Comparison of ENCODE assay signal across 17 mouse cellular contexts in genomic region chr12:100498006-100498405, GRCm38 (mm10). TPM values are rescaled to one million over a fixed set of nuclear protein-coding genes. Genes with fewer than 3 reads are reported as not detected.
A peak's percentile ranks its signal among the peaks of the same experiment; 100 is the strongest.
DNase-seq lines count a peak whose midpoint lies in the region; ATAC-seq and TF ChIP-seq lines count a peak whose summit lies in the region.
"Had no signal": no experiment of that assay in that cellular context is flagged by ENCODE, and none has a peak within 500 bp of the region (broad histone marks: within the 10 kb centered on the region; RNA-seq: fewer than 3 reads in every experiment).

No protein-coding gene starts in this region.

- no peak for TF ChIP-seq CTCF in cerebellum, adult 2 months (IDR thresholded peaks at IDR 0.05; ENCODE audit: borderline replicate concordance, insufficient read depth, low read depth, low read length)

- no peak overlapping the region for H3K4me2 ChIP-seq in midbrain, embryonic 11.5 days
- H3K4me2 ChIP-seq: embryonic facial prominence, embryonic 13.5 days; forebrain, embryonic 12.5 days; heart, embryonic 13.5 days; hindbrain, embryonic 15.5 days had no signal

- no peaks in the 10 kb centered on the region for H3K9me3 ChIP-seq in midbrain, embryonic 11.5 days (ENCODE audit: control insufficient read depth, low read length)
- H3K9me3 ChIP-seq: embryonic facial prominence, embryonic 13.5 days; forebrain, embryonic 12.5 days; heart, embryonic 13.5 days; hindbrain, embryonic 15.5 days had no signal

- no peak for ATAC-seq in midbrain, embryonic 11.5 days (ENCODE audit: low FRiP score)
- ATAC-seq: forebrain, postnatal 0 days; intestine, embryonic 16.5 days had no signal

- H3K4me3 ChIP-seq in cerebellum, adult 2 months (replicated peaks; ENCODE audit: insufficient read depth, low read depth, low read length), result no peak overlapping the region
- no peak overlapping the region for H3K4me3 ChIP-seq in midbrain, embryonic 11.5 days (ENCODE audit: low read depth, low read length)
- H3K4me3 ChIP-seq: embryonic facial prominence, embryonic 13.5 days; forebrain, embryonic 12.5 days; heart, embryonic 13.5 days; hindbrain, embryonic 15.5 days had no signal

- 13% methylated on average over 5 of the region's 5 CpGs for WGBS in cerebellum, adult 2 months
- WGBS in midbrain, embryonic 11.5 days, result 95% methylated on average over 5 of the region's 5 CpGs

- peaks cover 12% of the 10 kb centered on the region for H3K36me3 ChIP-seq in midbrain, embryonic 11.5 days (ENCODE audit: control insufficient read depth, insufficient read depth, low read length)

- no peak for TF ChIP-seq POLR2A in cerebellum, adult 2 months (IDR thresholded peaks at IDR 0.05; ENCODE audit: borderline replicate concordance, insufficient read depth, low read length)

- no peaks in the 10 kb centered on the region for H3K27me3 ChIP-seq in cerebellum, adult 2 months (ENCODE audit: control insufficient read depth, insufficient read depth, low read length)
- H3K27me3 ChIP-seq in midbrain, embryonic 11.5 days (ENCODE audit: control insufficient read depth, insufficient read depth, low read length), result no peaks in the 10 kb centered on the region
- H3K27me3 ChIP-seq: embryonic facial prominence, embryonic 13.5 days; forebrain, embryonic 12.5 days; heart, embryonic 13.5 days; hindbrain, embryonic 15.5 days had no signal

- no peak overlapping the region for H3K27ac ChIP-seq in cerebellum, adult 2 months (ENCODE audit: insufficient read depth, low read length)
- no peak overlapping the region for H3K27ac ChIP-seq in midbrain, embryonic 11.5 days (ENCODE audit: low read depth, low read length)
- H3K27ac ChIP-seq: embryonic facial prominence, embryonic 13.5 days; forebrain, embryonic 12.5 days; heart, embryonic 13.5 days; hindbrain, embryonic 15.5 days had no signal

- DNase-seq in cerebellum, adult 11-12 months, result peak; percentile 33
- no peak for DNase-seq in cerebellum, adult 11 months
- peak; percentile 57 to 58 for DNase-seq in cerebellum, adult 2 months
- DNase-seq in cerebellum, postnatal 10 days, result peak; percentile 53 to 71
- DNase-seq in layer of hippocampus, postnatal 25 days (ENCODE audit: extremely low spot score in 1 of 2, low spot score in 1 of 2), result no peak
- no peak for DNase-seq in midbrain, embryonic 11.5 days (ENCODE audit: low spot score, missing footprints)
- DNase-seq in ovary, postnatal 14 days (ENCODE audit: low spot score), result no peak
- DNase-seq: adrenal gland, postnatal 14 days; forebrain, postnatal 0 days; gastrocnemius, postnatal 25 days; heart, adult 11 months; heart, postnatal 36 days had no signal

- H3K9ac ChIP-seq in midbrain, embryonic 11.5 days (ENCODE audit: low read length), result no peak overlapping the region
- H3K9ac ChIP-seq: embryonic facial prominence, embryonic 13.5 days; forebrain, embryonic 12.5 days; forebrain, postnatal 0 days; heart, embryonic 13.5 days; hindbrain, embryonic 15.5 days had no signal

- H3K4me1 ChIP-seq in cerebellum, adult 2 months (ENCODE audit: control insufficient read depth, insufficient read depth, low read length), result peaks cover 5% of the 10 kb centered on the region; the same call in 1 of the 2 replicates
- H3K4me1 ChIP-seq in midbrain, embryonic 11.5 days (ENCODE audit: control insufficient read depth, insufficient read depth, low read length), result no peaks in the 10 kb centered on the region
- H3K4me1 ChIP-seq: forebrain, embryonic 12.5 days; hindbrain, embryonic 15.5 days had no signal

RNA-seq across cellular contexts. Expression of gene Ttc7b, which starts 22.6 kb away (rescaled TPM):
- 144 and 149 TPM in 2 replicates for polyA plus RNA-seq in cerebellum, adult 2 months (2012; rRNA removed)
- 100 to 1,000 TPM; 164 to 180 TPM for total RNA-seq in layer of hippocampus, postnatal 25 days (2021)
- polyA plus RNA-seq in midbrain, embryonic 11.5 days (2014; fragmentation: Nextera tagmentation; extraction: Ambion mirVana), result 7.3 and 9.2 TPM in 2 replicates

Comparison
In these comparisons a context has a peak if more than half of its experiments do, and no peak if none do; other contexts are left out.
1. DNase-seq: peak in cerebellum, adult 11-12 months (single experiment), cerebellum, adult 2 months (2 of 2) and cerebellum, postnatal 10 days (2 of 2); none in cerebellum, adult 11 months (single experiment), layer of hippocampus, postnatal 25 days (0 of 2), midbrain, embryonic 11.5 days (single experiment) and ovary, postnatal 14 days (single experiment).
2. RNA of gene Ttc7b, which starts 22.6 kb away (polyA plus RNA-seq): 144 to 149 TPM in cerebellum, adult 2 months; 7.3 to 9.2 TPM in midbrain, embryonic 11.5 days; every median in the first group is over 10 times any median in the second.